Mouse (Mus musculus) hindbrain, embryonic 11.5 days (tissue): ENCODE measurements around the gene Sumf2. TPM values are rescaled to one million over a fixed set of nuclear protein-coding genes. Genes with fewer than 3 reads are reported as not detected.
A peak's percentile ranks its signal among the peaks of the same experiment; 100 is the strongest.
"Not testable (repeated sequence)": the region's sequence is repeated elsewhere in the genome, so short reads cannot be mapped to it uniquely, and the experiment has no call there.

Experiments used
- ATAC-seq: fragments of 200-750 bp; cut with Nextera tagmentation; 2 replicates; pipeline ENCODE4 v1.8.0; 2017; ENCODE audit warnings: mild to moderate bottlenecking, moderate TSS enrichment, moderate library complexity; ENCODE audit not compliant: low FRiP score
- DNase-seq: peaks from one replicate; pipeline ENCODE4 v3.0.0-alpha.2; 2015; ENCODE audit warnings: low spot score
- H3K27ac ChIP-seq: fragments of 300-500 bp; sonication (generic); 2 replicates; pipeline ENCODE4 v1.5.1; 2014; ENCODE audit warnings: mild to moderate bottlenecking, low read depth, low read length
- H3K27me3 ChIP-seq: fragments of 300-500 bp; sonication (generic); 2 replicates; pipeline ENCODE4 v1.6.1; 2014; ENCODE audit warnings: mild to moderate bottlenecking, low read length, moderate library complexity, mixed read lengths; ENCODE audit not compliant: control insufficient read depth, insufficient read depth
- H3K36me3 ChIP-seq: fragments of 300-500 bp; sonication (generic); 2 replicates; pipeline ENCODE4 v1.6.1; 2014; ENCODE audit warnings: mild to moderate bottlenecking, low read length, moderate library complexity, mixed read lengths; ENCODE audit not compliant: control insufficient read depth, insufficient read depth
- H3K4me1 ChIP-seq: fragments of 300-500 bp; sonication (generic); replicated peaks from 2 replicates; pipeline ENCODE4 v1.6.1; 2014; ENCODE audit warnings: low read length, mixed read lengths; ENCODE audit not compliant: control insufficient read depth, insufficient read depth
- H3K4me2 ChIP-seq: fragments of 300-500 bp; sonication (generic); replicated peaks from 2 replicates; pipeline ENCODE4 v1.6.1; 2014; ENCODE audit warnings: mild to moderate bottlenecking, low read depth, low read length
- H3K4me3 ChIP-seq: fragments of 300-500 bp; sonication (generic); 2 replicates; pipeline ENCODE4 v1.5.1; 2014; ENCODE audit warnings: low read depth, low read length
- H3K9ac ChIP-seq: fragments of 300-500 bp; sonication (generic); 2 replicates; pipeline ENCODE4 v1.6.1; 2014; ENCODE audit warnings: low read depth, low read length
- H3K9me3 ChIP-seq: fragments of 300-500 bp; sonication (generic); 2 replicates; pipeline ENCODE4 v1.6.1; 2016; ENCODE audit warnings: low read length; ENCODE audit not compliant: control insufficient read depth
- WGBS: fragments of 180-500 bp; shearing (Covaris S2); extraction: QIAGEN DNeasy Blood & Tissue Kit; methylation state at CpG from one replicate; pipeline ENCODE4 v1.1.7; 2014; 5-methylcytosine and 5-hydroxymethylcytosine counted together
- polyA plus RNA-seq: library from polyadenylated mRNA; unstranded; fragments of >200 nt; fragmentation: Nextera tagmentation; extraction: Ambion mirVana; gene quantifications from 2 replicates; pipeline ENCODE4 v1.2.1, GENCODE M21; 2014

Gene Sumf2
- polyA plus RNA-seq, 1 experiment from 2014 or later, result 48.7 TPM

GRCm38 (mm10) chr5:129886911-129887636 lies 40.3 kb downstream of the Sumf2 start, which contains the start of gene Chchd2:
Gene Chchd2, minus strand, starts transcription at chr5:129887470.
- H3K9me3 ChIP-seq, result no peaks in the 10 kb centered on the region
- H3K4me3 ChIP-seq, result peak within 1 kb of the TSS; percentile 82
- H3K36me3 ChIP-seq, result peaks cover 4% of the 10 kb centered on the region; the same call in 1 of the 2 replicates
- peak; percentile 96 for DNase-seq
- H3K27me3 ChIP-seq, result no peaks in the 10 kb centered on the region
- no peaks in the 10 kb centered on the region; the same call in 1 of the 2 replicates for H3K4me1 ChIP-seq
- H3K4me2 ChIP-seq, result peak within 1 kb of the TSS; percentile 66
- H3K27ac ChIP-seq, result peak within 1 kb of the TSS; percentile 90
- H3K9ac ChIP-seq, result peak within 1 kb of the TSS; percentile 91
- under 1% methylated on average over 46 of the region's 46 CpGs for WGBS
- ATAC-seq, result peak; percentile 100

- H3K4me3 ChIP-seq, H3K27ac ChIP-seq, H3K4me1 ChIP-seq, ATAC-seq, DNase-seq, H3K27me3 ChIP-seq, H3K4me2 ChIP-seq, H3K9me3 ChIP-seq, H3K36me3 ChIP-seq, H3K9ac ChIP-seq: not testable (repeated sequence)
- 88% methylated on average over 4 of the region's 7 CpGs for WGBS
Measured at GRCm38 (mm10) chr5:129890390-129890789, 43.6 kb downstream of the Sumf2 start.

- Histone ChIP-seq H3K9ac (peak within 1 kb of the TSS; percentile 55), H3K4me3 (peak within 1 kb of the TSS; percentile 50), H3K27me3 (no peaks in the 10 kb centered on the region), H3K27ac (no peak within 1 kb of the TSS), H3K9me3 (no peaks in the 10 kb centered on the region), H3K4me1 (no peaks in the 10 kb centered on the region), H3K36me3 (no peaks in the 10 kb centered on the region), H3K4me2 (peak within 1 kb of the TSS; percentile 64)
- ATAC-seq (peak; percentile 98), DNase-seq (peak; percentile 90)
- 2% methylated on average over 44 of the region's 44 CpGs for WGBS
Measured at GRCm38 (mm10) chr5:129895198-129896088, 48.7 kb downstream of the Sumf2 start, which contains the start of gene Zbed5. Gene Zbed5, plus strand, starts transcription at chr5:129895723.

- Histone ChIP-seq H3K4me3 (no peak within 1 kb of the TSS), H3K4me1 (no peaks in the 10 kb centered on the region), H3K4me2 (no peak within 1 kb of the TSS), H3K36me3 (no peaks in the 10 kb centered on the region), H3K9me3 (no peaks in the 10 kb centered on the region), H3K27ac (no peak within 1 kb of the TSS), H3K9ac (no peak within 1 kb of the TSS), H3K27me3 (no peaks in the 10 kb centered on the region)
- 100% methylated on average over 1 of the region's 1 CpGs for WGBS
- DNase-seq, result no peak
- no peak for ATAC-seq
Measured at GRCm38 (mm10) chr5:129898449-129898848, 51.7 kb downstream of the Sumf2 start, which contains the start of gene Phkg1. Gene Phkg1, minus strand, starts transcription at chr5:129898549.

- Histone ChIP-seq H3K4me1 (no peaks in the 10 kb centered on the region), H3K36me3 (no peaks in the 10 kb centered on the region), H3K9me3 (no peaks in the 10 kb centered on the region), H3K4me3 (peak overlapping the region; percentile 61), H3K9ac (no peak overlapping the region; the same call in 1 of the 2 replicates), H3K4me2 (peak overlapping the region; percentile 93), H3K27me3 (no peaks in the 10 kb centered on the region), H3K27ac (peak overlapping the region; percentile 96; the same call in 1 of the 2 replicates)
- WGBS, result 34% methylated on average over 4 of the region's 4 CpGs
- no peak for ATAC-seq
- DNase-seq, result no peak
Measured at GRCm38 (mm10) chr5:129907775-129908174, 61.0 kb downstream of the Sumf2 start.

- Histone ChIP-seq H3K4me1 (no peaks in the 10 kb centered on the region), H3K36me3 (no peaks in the 10 kb centered on the region), H3K9ac (peak within 1 kb of the TSS; percentile 79), H3K4me3 (peak within 1 kb of the TSS; percentile 61), H3K27me3 (no peaks in the 10 kb centered on the region), H3K27ac (peak within 1 kb of the TSS; percentile 96), H3K9me3 (no peaks in the 10 kb centered on the region), H3K4me2 (peak within 1 kb of the TSS; percentile 93)
- WGBS, result under 1% methylated on average over 63 of the region's 63 CpGs
- ATAC-seq (peak; percentile 98), DNase-seq (peak; percentile 97)
Measured at GRCm38 (mm10) chr5:129908242-129908965, 61.6 kb downstream of the Sumf2 start, which contains the start of gene Nupr1l. Gene Nupr1l, plus strand, starts transcription at chr5:129908540.

GRCm38 (mm10) chr5:129909147-129909546 lies 62.4 kb downstream of the Sumf2 start:
- WGBS, result 70% methylated on average over 9 of the region's 9 CpGs
- Histone ChIP-seq H3K36me3 (no peaks in the 10 kb centered on the region), H3K27ac (peak overlapping the region; percentile 96; the same call in 1 of the 2 replicates), H3K4me1 (no peaks in the 10 kb centered on the region), H3K4me3 (peak overlapping the region; percentile 61), H3K27me3 (no peaks in the 10 kb centered on the region), H3K9me3 (no peaks in the 10 kb centered on the region), H3K4me2 (peak overlapping the region; percentile 93), H3K9ac (peak overlapping the region; percentile 79)
- ATAC-seq (no peak), DNase-seq (no peak)

GRCm38 (mm10) chr5:129909591-129909990 lies 62.8 kb downstream of the Sumf2 start:
- no peaks in the 10 kb centered on the region for H3K36me3 ChIP-seq
- H3K4me1 ChIP-seq, result no peaks in the 10 kb centered on the region
- ATAC-seq, result no peak
- DNase-seq, result no peak
- no peak overlapping the region for H3K4me3 ChIP-seq
- no peaks in the 10 kb centered on the region for H3K9me3 ChIP-seq
- 79% methylated on average over 7 of the region's 7 CpGs for WGBS
- no peaks in the 10 kb centered on the region for H3K27me3 ChIP-seq
- no peak overlapping the region for H3K27ac ChIP-seq
- H3K4me2 ChIP-seq, result no peak overlapping the region
- no peak overlapping the region for H3K9ac ChIP-seq
